Mouse (Mus musculus) liver, embryonic 15.5 days (tissue): ENCODE data around the gene Ppp1r11. TPM values are rescaled to one million over a fixed set of nuclear protein-coding genes. Genes with fewer than 3 reads are reported as not detected.

Experiments
- ATAC-seq: fragments of 200-750 bp; cut with Nextera tagmentation; 2 replicates; pipeline ENCODE4 v1.8.0; 2017; ENCODE audit warnings: moderate number of reproducible peaks, mild to moderate bottlenecking, moderate library complexity; ENCODE audit not compliant: insufficient read depth
- H3K27ac ChIP-seq: fragments of 300-500 bp; sonication (generic); replicated peaks from 2 replicates; pipeline ENCODE4 v1.5.1; 2015; ENCODE audit warnings: mild to moderate bottlenecking, inconsistent platforms
- H3K27me3 ChIP-seq: fragments of 300-500 bp; sonication (generic); 2 replicates; pipeline ENCODE4 v1.6.1; 2015; ENCODE audit warnings: mild to moderate bottlenecking, inconsistent platforms
- H3K36me3 ChIP-seq: fragments of 300-500 bp; sonication (generic); replicated peaks from 2 replicates; pipeline ENCODE4 v1.6.1; 2015; ENCODE audit warnings: moderate library complexity, mild to moderate bottlenecking, inconsistent platforms
- H3K4me1 ChIP-seq: fragments of 300-500 bp; sonication (generic); replicated peaks from 2 replicates; pipeline ENCODE4 v1.6.1; 2015; ENCODE audit warnings: inconsistent platforms
- H3K4me2 ChIP-seq: fragments of 300-500 bp; sonication (generic); 2 replicates; pipeline ENCODE4 v1.6.1; 2015; ENCODE audit warnings: moderate library complexity, mild to moderate bottlenecking, inconsistent platforms
- H3K4me3 ChIP-seq: fragments of 300-500 bp; sonication (generic); replicated peaks from 2 replicates; pipeline ENCODE4 v1.5.1; 2015; ENCODE audit warnings: mild to moderate bottlenecking, inconsistent platforms
- H3K9ac ChIP-seq: fragments of 300-500 bp; sonication (generic); 2 replicates; pipeline ENCODE4 v1.6.1; 2015; ENCODE audit warnings: moderate library complexity, mild to moderate bottlenecking, inconsistent platforms
- H3K9me3 ChIP-seq: fragments of 300-500 bp; sonication (generic); replicated peaks from 2 replicates; pipeline ENCODE4 v1.6.1; 2016; ENCODE audit warnings: inconsistent platforms
- WGBS: fragments of 180-500 bp; shearing (Covaris S2); methylation state at CpG from one replicate; pipeline ENCODE4 v1.1.7; 2015; ENCODE audit warnings: mixed read lengths; ENCODE audit not compliant: insufficient replicate concordance; 5-methylcytosine and 5-hydroxymethylcytosine counted together
- polyA plus RNA-seq: library from polyadenylated mRNA; unstranded; fragments of >200 nt; fragmentation: Nextera tagmentation; extraction: Ambion mirVana; gene quantifications from 2 replicates; pipeline ENCODE4 v1.2.1, GENCODE M21; 2015

The Ppp1r11 gene
- polyA plus RNA-seq, 1 experiment from 2014 or later, result 25.7 TPM

- ATAC-seq, result no peak; the same call in 1 of the 2 replicates
- peaks cover 84% of the 10 kb centered on the region for H3K27me3 ChIP-seq
- H3K36me3 ChIP-seq, result no peaks in the 10 kb centered on the region
- H3K9me3 ChIP-seq, result no peaks in the 10 kb centered on the region
- no peak overlapping the region for H3K27ac ChIP-seq
- no peak overlapping the region for H3K9ac ChIP-seq
- 35% methylated on average over 10 of the region's 10 CpGs for WGBS
- peak overlapping the region; percentile 51; the same call in 1 of the 2 replicates for H3K4me2 ChIP-seq
- no peak overlapping the region; the same call in 1 of the 2 replicates for H3K4me3 ChIP-seq
- peaks cover 12% of the 10 kb centered on the region for H3K4me1 ChIP-seq
Measured at GRCm38 (mm10) chr17:36942391-36942790, 9.2 kb downstream of the Ppp1r11 start.

GRCm38 (mm10) chr17:36938056-36938455, 13.5 kb downstream of the Ppp1r11 start:
- peaks cover 48% of the 10 kb centered on the region for H3K27me3 ChIP-seq
- H3K4me2 ChIP-seq, result no peak overlapping the region
- H3K27ac ChIP-seq, result no peak overlapping the region
- 49% methylated on average over 2 of the region's 2 CpGs for whole genome bisulfite sequencing
- no peak for ATAC-seq
- H3K36me3 ChIP-seq, result no peaks in the 10 kb centered on the region
- H3K9ac ChIP-seq, result no peak overlapping the region
- H3K4me3 ChIP-seq, result no peak overlapping the region
- peaks cover 4% of the 10 kb centered on the region for H3K4me1 ChIP-seq
- no peaks in the 10 kb centered on the region for H3K9me3 ChIP-seq

- H3K27me3 ChIP-seq, result peaks cover 5% of the 10 kb centered on the region; the same call in 1 of the 2 replicates
- no peaks in the 10 kb centered on the region for H3K9me3 ChIP-seq
- no peak overlapping the region for H3K9ac ChIP-seq
- H3K4me3 ChIP-seq, result no peak overlapping the region
- H3K4me1 ChIP-seq, result no peaks in the 10 kb centered on the region
- H3K4me2 ChIP-seq, result no peak overlapping the region
- no peak for ATAC-seq
- H3K36me3 ChIP-seq, result no peaks in the 10 kb centered on the region
- no peak overlapping the region for H3K27ac ChIP-seq
- WGBS, result 32% methylated on average over 2 of the region's 2 CpGs
Measured at GRCm38 (mm10) chr17:36931806-36932205, 19.7 kb downstream of the Ppp1r11 start.

GRCm38 (mm10) chr17:36931130-36931529, 20.4 kb downstream of the Ppp1r11 start:
- Histone ChIP-seq H3K4me3 (no peak overlapping the region), H3K9ac (no peak overlapping the region), H3K27me3 (peaks cover 5% of the 10 kb centered on the region; the same call in 1 of the 2 replicates), H3K9me3 (no peaks in the 10 kb centered on the region), H3K27ac (no peak overlapping the region), H3K4me1 (no peaks in the 10 kb centered on the region), H3K4me2 (no peak overlapping the region), H3K36me3 (no peaks in the 10 kb centered on the region)
- ATAC-seq, result no peak
- 53% methylated on average over 4 of the region's 4 CpGs for WGBS

- Histone ChIP-seq H3K4me1 (no peaks in the 10 kb centered on the region), H3K9me3 (no peaks in the 10 kb centered on the region), H3K36me3 (no peaks in the 10 kb centered on the region), H3K4me3 (no peak overlapping the region), H3K4me2 (no peak overlapping the region), H3K9ac (no peak overlapping the region), H3K27ac (no peak overlapping the region), H3K27me3 (peaks cover 5% of the 10 kb centered on the region; the same call in 1 of the 2 replicates)
- WGBS, result 47% methylated on average over 6 of the region's 6 CpGs
- no peak for ATAC-seq
Measured at GRCm38 (mm10) chr17:36930233-36930632, 21.3 kb downstream of the Ppp1r11 start.

GRCm38 (mm10) chr17:36929236-36929932, 22.2 kb downstream of the Ppp1r11 start:
- ATAC-seq, result no peak
- no peaks in the 10 kb centered on the region for H3K4me1 ChIP-seq
- no peak overlapping the region for H3K4me2 ChIP-seq
- no peaks in the 10 kb centered on the region for H3K9me3 ChIP-seq
- no peak overlapping the region for H3K27ac ChIP-seq
- no peak overlapping the region for H3K9ac ChIP-seq
- 53% methylated on average over 12 of the region's 12 CpGs for WGBS
- H3K27me3 ChIP-seq, result peaks cover 4% of the 10 kb centered on the region; the same call in 1 of the 2 replicates
- no peak overlapping the region for H3K4me3 ChIP-seq
- no peaks in the 10 kb centered on the region for H3K36me3 ChIP-seq

GRCm38 (mm10) chr17:36927496-36928120, 23.9 kb downstream of the Ppp1r11 start:
- H3K9me3 ChIP-seq, result no peaks in the 10 kb centered on the region
- H3K9ac ChIP-seq, result no peak overlapping the region
- no peak for ATAC-seq
- WGBS, result 44% methylated on average over 10 of the region's 10 CpGs
- H3K27ac ChIP-seq, result no peak overlapping the region
- H3K27me3 ChIP-seq, result peaks cover 4% of the 10 kb centered on the region; the same call in 1 of the 2 replicates
- H3K4me3 ChIP-seq, result no peak overlapping the region
- H3K4me1 ChIP-seq, result no peaks in the 10 kb centered on the region
- no peaks in the 10 kb centered on the region for H3K36me3 ChIP-seq
- H3K4me2 ChIP-seq, result no peak overlapping the region

- no peak for ATAC-seq
- Histone ChIP-seq H3K9ac (no peak overlapping the region), H3K4me2 (no peak overlapping the region), H3K27ac (no peak overlapping the region), H3K27me3 (peaks cover 4% of the 10 kb centered on the region; the same call in 1 of the 2 replicates), H3K36me3 (no peaks in the 10 kb centered on the region), H3K4me1 (no peaks in the 10 kb centered on the region), H3K9me3 (no peaks in the 10 kb centered on the region), H3K4me3 (no peak overlapping the region)
- 52% methylated on average over 4 of the region's 4 CpGs for WGBS
Measured at GRCm38 (mm10) chr17:36923491-36923890, 28.1 kb downstream of the Ppp1r11 start.

GRCm38 (mm10) chr17:36922715-36923114, 28.8 kb downstream of the Ppp1r11 start:
- Histone ChIP-seq H3K4me1 (no peaks in the 10 kb centered on the region), H3K9me3 (no peaks in the 10 kb centered on the region), H3K4me3 (no peak overlapping the region), H3K36me3 (no peaks in the 10 kb centered on the region), H3K27ac (no peak overlapping the region), H3K9ac (no peak overlapping the region), H3K27me3 (peaks cover 4% of the 10 kb centered on the region; the same call in 1 of the 2 replicates), H3K4me2 (no peak overlapping the region)
- WGBS, result 56% methylated on average over 4 of the region's 4 CpGs
- no peak for ATAC-seq

- 48% methylated on average over 15 of the region's 15 CpGs for WGBS
- Histone ChIP-seq H3K4me2 (no peak overlapping the region), H3K4me1 (no peaks in the 10 kb centered on the region), H3K9ac (no peak overlapping the region), H3K4me3 (no peak overlapping the region), H3K27me3 (peaks cover 7% of the 10 kb centered on the region), H3K9me3 (no peaks in the 10 kb centered on the region), H3K27ac (no peak overlapping the region), H3K36me3 (no peaks in the 10 kb centered on the region)
- no peak for ATAC-seq
Measured at GRCm38 (mm10) chr17:36920239-36920638, 31.3 kb downstream of the Ppp1r11 start.

GRCm38 (mm10) chr17:36915076-36915475, 36.5 kb downstream of the Ppp1r11 start:
- H3K4me3 ChIP-seq, result no peak overlapping the region
- H3K27ac ChIP-seq, result no peak overlapping the region
- peaks cover 23% of the 10 kb centered on the region for H3K27me3 ChIP-seq
- no peak overlapping the region for H3K9ac ChIP-seq
- H3K9me3 ChIP-seq, result no peaks in the 10 kb centered on the region
- no peak overlapping the region for H3K4me2 ChIP-seq
- H3K36me3 ChIP-seq, result no peaks in the 10 kb centered on the region
- H3K4me1 ChIP-seq, result no peaks in the 10 kb centered on the region
- 10% methylated on average over 9 of the region's 9 CpGs for WGBS
- ATAC-seq, result no peak
